Mouse (Mus musculus) heart, embryonic 14.5 days (tissue): ENCODE measurements around the gene Dcdc2a. TPM values are rescaled to one million over a fixed set of nuclear protein-coding genes. Genes with fewer than 3 reads are reported as not detected.

Experiments used
- ATAC-seq: fragments of 200-750 bp; cut with Nextera tagmentation; 2 replicates; pipeline ENCODE4 v1.8.0; 2017; ENCODE audit warnings: low read depth, moderate TSS enrichment; ENCODE audit not compliant: insufficient number of reproducible peaks, insufficient read depth, low FRiP score
- H3K27ac ChIP-seq, 2 experiments: fragments of 200-500 bp in 1 of 2; fragments of 300-500 bp in 1 of 2; sonication (generic) in 1 of 2; replicated peaks in 1 of 2; 2 replicates each; pipeline ENCODE4 v1.5.1; 2012 to 2014; ENCODE audit warnings: low read depth in 2 of 2, low read length in 2 of 2, control low read depth in 1 of 2, mild to moderate bottlenecking in 1 of 2, mixed read lengths in 1 of 2; ENCODE audit not compliant: control insufficient read depth in 1 of 2, insufficient read depth in 1 of 2
- H3K27me3 ChIP-seq: fragments of 300-500 bp; sonication (generic); 2 replicates; pipeline ENCODE4 v1.6.1; 2014; ENCODE audit warnings: mild to moderate bottlenecking, low read length, control low read depth; ENCODE audit not compliant: control insufficient read depth, insufficient read depth
- H3K36me3 ChIP-seq: fragments of 300-500 bp; sonication (generic); 2 replicates; pipeline ENCODE4 v1.6.1; 2014; ENCODE audit warnings: mild to moderate bottlenecking, control low read depth, low read length, mixed read lengths; ENCODE audit not compliant: control insufficient read depth, insufficient read depth
- H3K4me1 ChIP-seq, 2 experiments: fragments of 200-500 bp in 1 of 2; fragments of 300-500 bp in 1 of 2; sonication (generic) in 1 of 2; 2 replicates each; pipeline ENCODE4 v1.6.1; 2012 to 2014; ENCODE audit warnings: low read length in 2 of 2, control low read depth in 1 of 2, mixed read lengths in 1 of 2; ENCODE audit not compliant: control insufficient read depth in 2 of 2, insufficient read depth in 2 of 2
- H3K4me2 ChIP-seq: fragments of 300-500 bp; sonication (generic); 2 replicates; pipeline ENCODE4 v1.6.1; 2014; ENCODE audit warnings: mild to moderate bottlenecking, low read length
- H3K4me3 ChIP-seq, 2 experiments: fragments of 200-500 bp in 1 of 2; fragments of 300-500 bp in 1 of 2; sonication (generic) in 1 of 2; 2 replicates each; pipeline ENCODE4 v1.5.1; 2012 to 2014; ENCODE audit warnings: low read length in 2 of 2, mild to moderate bottlenecking in 2 of 2, control low read depth in 1 of 2, low read depth in 1 of 2, moderate library complexity in 1 of 2; ENCODE audit not compliant: control insufficient read depth in 1 of 2, insufficient read depth in 1 of 2
- H3K9ac ChIP-seq: fragments of 300-500 bp; sonication (generic); 2 replicates; pipeline ENCODE4 v1.6.1; 2014; ENCODE audit warnings: mild to moderate bottlenecking, low read length
- H3K9me3 ChIP-seq: fragments of 300-500 bp; sonication (generic); 2 replicates; pipeline ENCODE4 v1.6.1; 2016; ENCODE audit warnings: low read length, control low read depth; ENCODE audit not compliant: control insufficient read depth
- WGBS: fragments of 180-500 bp; shearing (Covaris S2); extraction: QIAGEN DNeasy Blood & Tissue Kit; methylation state at CpG from one replicate; pipeline ENCODE4 v1.1.7; 2014; 5-methylcytosine and 5-hydroxymethylcytosine counted together
- polyA plus RNA-seq: library from polyadenylated mRNA; unstranded; fragments of >200 nt; fragmentation: Nextera tagmentation; extraction: Ambion mirVana; gene quantifications from 2 replicates; pipeline ENCODE4 v1.2.1, GENCODE M21; 2014

Gene Dcdc2a
- polyA plus RNA-seq, 1 experiment from 2014 or later = 0.77 TPM

GRCm38 (mm10) chr13:25206950-25207349, 151.1 kb downstream of the Dcdc2a start:
- Histone ChIP-seq H3K27me3 (no peaks in the 10 kb centered on the region), H3K4me2 (no peak overlapping the region), H3K27ac (no peak overlapping the region), H3K36me3 (no peaks in the 10 kb centered on the region), H3K4me1 (no peaks in the 10 kb centered on the region), H3K9ac (no peak overlapping the region), H3K4me3 (no peak overlapping the region), H3K9me3 (no peaks in the 10 kb centered on the region)
- no peak for ATAC-seq
- WGBS = 81% methylated on average over 5 of the region's 5 CpGs

- H3K4me2 ChIP-seq = no peak overlapping the region
- no peak overlapping the region for H3K27ac ChIP-seq
- ATAC-seq = no peak
- no peak overlapping the region for H3K9ac ChIP-seq
- H3K9me3 ChIP-seq = 0 out of 2 replicates have a peak, but pooled peaks cover 4% of the 10 kb centered on the region
- no peaks in the 10 kb centered on the region for H3K27me3 ChIP-seq
- H3K36me3 ChIP-seq = no peaks in the 10 kb centered on the region
- H3K4me3 ChIP-seq = no peak overlapping the region
- 74% methylated on average over 1 of the region's 1 CpGs for WGBS
- H3K4me1 ChIP-seq = no peaks in the 10 kb centered on the region
These were observed 162.6 kb downstream of the Dcdc2a start for GRCm38 (mm10) chr13:25218394-25218793.

- no peaks in the 10 kb centered on the region for H3K4me1 ChIP-seq
- 0 out of 2 replicates have a peak, but pooled peaks cover 4% of the 10 kb centered on the region for H3K9me3 ChIP-seq
- H3K36me3 ChIP-seq = no peaks in the 10 kb centered on the region
- no peak overlapping the region for H3K27ac ChIP-seq
- H3K4me3 ChIP-seq = no peak overlapping the region
- 61% methylated on average over 5 of the region's 5 CpGs for WGBS
- no peak for ATAC-seq
- H3K27me3 ChIP-seq = no peaks in the 10 kb centered on the region
- H3K9ac ChIP-seq = no peak overlapping the region
- no peak overlapping the region for H3K4me2 ChIP-seq
These were observed 164.5 kb downstream of the Dcdc2a start for GRCm38 (mm10) chr13:25220186-25220787.

GRCm38 (mm10) chr13:25251893-25252292, 196.1 kb downstream of the Dcdc2a start:
- WGBS = 78% methylated on average over 1 of the region's 1 CpGs
- no peaks in the 10 kb centered on the region for H3K4me1 ChIP-seq
- H3K27me3 ChIP-seq = no peaks in the 10 kb centered on the region
- H3K27ac ChIP-seq = no peak overlapping the region
- no peaks in the 10 kb centered on the region for H3K9me3 ChIP-seq
- no peak overlapping the region for H3K4me3 ChIP-seq
- ATAC-seq = no peak
- H3K9ac ChIP-seq = no peak overlapping the region
- H3K36me3 ChIP-seq = no peaks in the 10 kb centered on the region
- H3K4me2 ChIP-seq = no peak overlapping the region

GRCm38 (mm10) chr13:25254478-25255263, 198.9 kb downstream of the Dcdc2a start:
- 71% methylated on average over 9 of the region's 9 CpGs for whole genome bisulfite sequencing
- H3K9ac ChIP-seq = no peak overlapping the region
- no peak for ATAC-seq

GRCm38 (mm10) chr13:25257608-25258007, 201.8 kb downstream of the Dcdc2a start:
- Histone ChIP-seq H3K4me1 (no peaks in the 10 kb centered on the region), H3K4me3 (no peak overlapping the region), H3K4me2 (no peak overlapping the region), H3K27me3 (no peaks in the 10 kb centered on the region), H3K9ac (no peak overlapping the region), H3K27ac (no peak overlapping the region), H3K36me3 (no peaks in the 10 kb centered on the region), H3K9me3 (no peaks in the 10 kb centered on the region)
- 74% methylated on average over 6 of the region's 6 CpGs for WGBS
- no peak for ATAC-seq

More at GRCm38 (mm10) chr13:25254478-25255263, 198.9 kb downstream of the Dcdc2a start:
- H3K4me2 ChIP-seq = no peak overlapping the region
- no peaks in the 10 kb centered on the region for H3K36me3 ChIP-seq
- H3K4me1 ChIP-seq = no peaks in the 10 kb centered on the region
- no peaks in the 10 kb centered on the region for H3K27me3 ChIP-seq
- H3K9me3 ChIP-seq = no peaks in the 10 kb centered on the region
- H3K4me3 ChIP-seq = no peak overlapping the region
- no peak overlapping the region for H3K27ac ChIP-seq
